Mouse (Mus musculus): ENCODE results near the gene Cnksr3. TPM values are rescaled to one million over a fixed set of nuclear protein-coding genes. Genes with fewer than 3 reads are reported as not detected.

Cnksr3 gene
- polyA plus RNA-seq, 1 experiment from 2014 or later = 8.8 TPM

DNA sequence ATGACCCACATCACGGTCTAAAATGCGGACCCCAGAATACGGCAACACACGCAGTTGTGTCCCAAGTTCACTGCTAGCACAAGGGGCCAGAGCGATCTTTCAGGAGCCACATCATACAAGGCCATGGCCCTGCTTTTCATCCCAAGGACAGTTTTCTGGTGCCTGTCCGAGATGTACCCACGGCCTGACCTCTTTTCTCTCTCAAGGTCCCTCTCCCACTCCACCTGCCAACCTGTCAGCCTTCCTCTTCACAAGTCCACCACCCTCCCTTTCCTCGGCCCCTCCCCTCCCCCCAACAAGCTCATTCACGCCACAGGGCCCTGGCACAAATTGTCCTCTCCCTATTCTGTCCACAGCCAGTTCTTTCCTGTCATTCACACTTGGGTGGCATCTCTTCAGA is 9.5 kb downstream of the Cnksr3 start:
- Histone ChIP-seq H3K9me3 (ENCODE audit: control insufficient read depth, low read length) (no peaks in the 10 kb centered on the region), H3K4me3 (ENCODE audit: low read depth, low read length) (no peak overlapping the region), H3K27me3 (ENCODE audit: control insufficient read depth, insufficient read depth, low read length) (no peaks in the 10 kb centered on the region), H3K36me3 (ENCODE audit: control insufficient read depth, insufficient read depth, low read length) (no peaks in the 10 kb centered on the region), H3K27ac (ENCODE audit: low read depth, low read length) (no peak overlapping the region), H3K4me2 (ENCODE audit: low read depth, low read length, severe bottlenecking) (no peak overlapping the region), H3K9ac (ENCODE audit: low read length) (no peak overlapping the region), H3K4me1 (replicated peaks; ENCODE audit: control insufficient read depth, insufficient read depth, low read length) (no peaks in the 10 kb centered on the region)
- ATAC-seq (replicated peaks; ENCODE audit: low FRiP score) = no peak
- DNase-seq (ENCODE audit: low spot score) = no peak
- WGBS = 94% methylated on average over 9 of the region's 9 CpGs

DNA sequence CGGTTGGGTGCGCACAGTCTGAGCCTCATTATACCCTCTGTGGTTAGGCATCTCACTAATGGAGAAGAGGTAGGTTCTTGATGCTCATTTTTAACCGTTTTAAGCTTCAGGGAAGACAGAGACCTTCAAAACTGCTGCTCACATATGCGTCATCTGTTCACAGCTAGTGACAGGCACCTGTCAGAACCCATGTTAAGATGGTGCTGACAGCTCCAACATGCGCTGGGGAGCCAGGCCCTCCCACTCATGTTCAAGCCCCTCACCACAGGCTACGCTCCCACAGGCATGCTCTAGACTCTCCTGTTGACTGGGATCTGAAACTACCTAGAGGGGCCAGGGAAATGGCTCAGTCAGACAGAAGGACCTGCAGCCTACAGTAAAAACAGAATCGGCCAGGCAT is 11.4 kb downstream of the Cnksr3 start:
- 87% methylated on average over 7 of the region's 7 CpGs for WGBS
- no peaks in the 10 kb centered on the region for H3K27me3 ChIP-seq (ENCODE audit: control insufficient read depth, insufficient read depth, low read length)
- ATAC-seq (replicated peaks; ENCODE audit: low FRiP score) = no peak
- no peak overlapping the region for H3K9ac ChIP-seq (ENCODE audit: low read length)
- H3K9me3 ChIP-seq (ENCODE audit: control insufficient read depth, low read length) = no peaks in the 10 kb centered on the region
- no peaks in the 10 kb centered on the region for H3K36me3 ChIP-seq (ENCODE audit: control insufficient read depth, insufficient read depth, low read length)
- no peak for DNase-seq (ENCODE audit: low spot score)
- H3K4me3 ChIP-seq (ENCODE audit: low read depth, low read length) = no peak overlapping the region
- no peak overlapping the region for H3K4me2 ChIP-seq (ENCODE audit: low read depth, low read length, severe bottlenecking)
- peaks cover 3% of the 10 kb centered on the region; the same call in 1 of the 2 replicates for H3K4me1 ChIP-seq (replicated peaks; ENCODE audit: control insufficient read depth, insufficient read depth, low read length)
- no peak overlapping the region for H3K27ac ChIP-seq (ENCODE audit: low read depth, low read length)

DNA sequence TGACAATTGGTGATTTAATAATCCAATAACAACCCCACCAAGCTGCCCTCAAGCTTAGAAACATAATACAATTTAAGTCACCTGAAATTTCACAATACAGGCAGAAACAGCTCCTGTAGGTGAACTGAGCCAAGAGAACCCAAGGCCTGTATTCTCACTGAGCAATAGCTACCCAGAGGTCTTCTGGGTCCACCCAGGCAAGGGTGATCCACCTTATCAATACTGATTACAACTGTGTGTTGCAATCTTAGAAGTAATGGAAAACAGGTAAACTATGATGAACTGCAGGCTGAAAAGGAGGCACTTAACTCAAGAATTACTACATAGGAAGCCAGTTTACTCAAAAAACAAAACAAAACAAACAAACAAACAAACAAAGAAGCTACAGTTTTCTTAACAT is 13.8 kb downstream of the Cnksr3 start:
- H3K4me3 ChIP-seq (ENCODE audit: low read depth, low read length) = no peak overlapping the region
- ATAC-seq (replicated peaks; ENCODE audit: low FRiP score) = no peak
- H3K4me1 ChIP-seq (replicated peaks; ENCODE audit: control insufficient read depth, insufficient read depth, low read length) = peaks cover 3% of the 10 kb centered on the region; the same call in 1 of the 2 replicates
- H3K36me3 ChIP-seq (ENCODE audit: control insufficient read depth, insufficient read depth, low read length) = no peaks in the 10 kb centered on the region
- H3K4me2 ChIP-seq (ENCODE audit: low read depth, low read length, severe bottlenecking) = no peak overlapping the region
- no peak overlapping the region for H3K9ac ChIP-seq (ENCODE audit: low read length)
- H3K9me3 ChIP-seq (ENCODE audit: control insufficient read depth, low read length) = no peaks in the 10 kb centered on the region
- no peak for DNase-seq (ENCODE audit: low spot score)
- H3K27me3 ChIP-seq (ENCODE audit: control insufficient read depth, insufficient read depth, low read length) = no peaks in the 10 kb centered on the region
- no peak overlapping the region for H3K27ac ChIP-seq (ENCODE audit: low read depth, low read length)

DNA sequence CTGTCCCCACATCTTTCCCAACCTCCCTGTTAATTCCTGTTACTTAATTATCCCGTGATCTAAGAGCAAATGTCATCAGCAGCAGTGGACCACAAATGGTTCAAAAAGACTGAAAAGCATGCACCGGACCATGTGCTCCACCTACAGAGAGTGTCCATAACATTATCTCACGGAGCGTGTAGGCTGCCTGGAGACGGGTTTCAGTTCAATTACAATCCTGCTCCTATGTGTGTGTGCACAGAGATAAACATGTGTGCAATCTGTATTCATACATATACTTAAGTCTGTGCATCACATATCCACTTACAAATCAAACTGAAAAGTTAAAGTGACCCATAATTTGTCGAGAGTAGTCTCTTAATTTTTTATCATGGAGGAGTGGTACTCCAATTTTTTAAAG is 14.3 kb downstream of the Cnksr3 start:
- Histone ChIP-seq H3K27ac (ENCODE audit: low read depth, low read length) (no peak overlapping the region), H3K4me2 (ENCODE audit: low read depth, low read length, severe bottlenecking) (no peak overlapping the region), H3K27me3 (ENCODE audit: control insufficient read depth, insufficient read depth, low read length) (no peaks in the 10 kb centered on the region), H3K9me3 (ENCODE audit: control insufficient read depth, low read length) (no peaks in the 10 kb centered on the region), H3K4me1 (replicated peaks; ENCODE audit: control insufficient read depth, insufficient read depth, low read length) (peaks cover 3% of the 10 kb centered on the region; the same call in 1 of the 2 replicates), H3K4me3 (ENCODE audit: low read depth, low read length) (no peak overlapping the region), H3K9ac (ENCODE audit: low read length) (no peak overlapping the region), H3K36me3 (ENCODE audit: control insufficient read depth, insufficient read depth, low read length) (no peaks in the 10 kb centered on the region)
- 87% methylated on average over 6 of the region's 6 CpGs for WGBS
- DNase-seq (ENCODE audit: low spot score) = no peak
- no peak for ATAC-seq (replicated peaks; ENCODE audit: low FRiP score)

DNA sequence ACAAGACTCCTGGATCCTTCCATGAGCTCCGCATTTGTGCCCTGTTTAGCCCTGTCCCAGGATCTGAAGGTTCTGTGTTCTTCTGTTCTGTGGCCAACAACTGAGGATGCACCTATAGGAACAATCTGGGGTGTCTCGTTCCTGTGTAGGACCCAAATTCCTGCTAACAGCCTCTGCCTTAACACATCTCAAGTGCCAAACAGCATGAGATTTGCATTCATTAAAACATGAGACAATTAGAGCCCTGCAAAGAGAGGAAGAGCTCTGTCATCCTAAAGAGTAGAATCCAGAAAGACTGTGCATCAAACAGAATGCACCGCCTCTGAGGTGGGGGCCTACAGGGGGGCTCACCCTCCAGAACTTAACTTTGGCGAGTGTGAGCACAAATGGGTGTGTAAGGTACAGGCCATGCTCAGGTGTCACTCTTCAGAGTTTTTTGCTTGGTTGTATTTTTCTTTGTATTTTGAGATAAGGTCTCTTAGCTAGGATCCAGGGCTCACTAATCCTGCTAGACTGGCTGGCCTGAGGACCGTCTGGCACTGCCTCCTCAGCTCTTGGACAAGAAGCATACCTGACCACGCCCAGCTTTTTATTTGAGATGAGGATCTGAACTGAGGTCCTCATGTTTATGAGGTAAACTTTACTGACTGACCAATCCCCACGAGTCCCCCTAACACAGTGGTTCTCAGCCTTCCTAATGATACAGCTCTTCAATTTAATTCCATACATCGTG is 15.2 kb downstream of the Cnksr3 start:
- no peak for ATAC-seq (replicated peaks; ENCODE audit: low FRiP score)
- no peak for DNase-seq (ENCODE audit: low spot score)
- no peaks in the 10 kb centered on the region for H3K27me3 ChIP-seq (ENCODE audit: control insufficient read depth, insufficient read depth, low read length)
- no peaks in the 10 kb centered on the region for H3K9me3 ChIP-seq (ENCODE audit: control insufficient read depth, low read length)
- no peaks in the 10 kb centered on the region for H3K36me3 ChIP-seq (ENCODE audit: control insufficient read depth, insufficient read depth, low read length)
- H3K4me3 ChIP-seq (ENCODE audit: low read depth, low read length) = no peak overlapping the region
- H3K9ac ChIP-seq (ENCODE audit: low read length) = no peak overlapping the region
- H3K4me1 ChIP-seq (replicated peaks; ENCODE audit: control insufficient read depth, insufficient read depth, low read length) = peaks cover 3% of the 10 kb centered on the region; the same call in 1 of the 2 replicates
- WGBS = 79% methylated on average over 8 of the region's 8 CpGs
- H3K4me2 ChIP-seq (ENCODE audit: low read depth, low read length, severe bottlenecking) = no peak overlapping the region
- H3K27ac ChIP-seq (ENCODE audit: low read depth, low read length) = no peak overlapping the region

DNA sequence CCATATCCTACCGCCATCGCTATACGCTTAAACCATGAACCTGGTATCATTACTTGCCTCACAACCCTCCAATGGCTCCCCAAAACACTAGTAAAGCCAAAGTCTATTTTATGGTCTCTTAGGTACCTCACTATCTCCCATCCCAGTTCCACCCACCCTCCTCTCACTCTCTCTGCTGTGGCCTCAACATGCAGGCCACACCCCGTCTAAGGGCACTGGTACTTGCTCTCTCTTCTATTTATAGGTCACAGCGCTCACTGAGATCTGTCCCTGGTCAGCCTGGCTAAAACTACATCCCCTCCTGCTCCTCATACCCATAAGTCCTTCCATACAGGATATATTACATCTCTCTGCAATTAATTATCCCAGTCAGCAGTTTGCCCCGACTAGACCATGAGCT is 16.1 kb downstream of the Cnksr3 start:
- no peak for ATAC-seq (replicated peaks; ENCODE audit: low FRiP score)
- Histone ChIP-seq H3K36me3 (ENCODE audit: control insufficient read depth, insufficient read depth, low read length) (no peaks in the 10 kb centered on the region), H3K27ac (ENCODE audit: low read depth, low read length) (no peak overlapping the region), H3K27me3 (ENCODE audit: control insufficient read depth, insufficient read depth, low read length) (no peaks in the 10 kb centered on the region), H3K9ac (ENCODE audit: low read length) (no peak overlapping the region), H3K4me1 (replicated peaks; ENCODE audit: control insufficient read depth, insufficient read depth, low read length) (peaks cover 3% of the 10 kb centered on the region; the same call in 1 of the 2 replicates), H3K4me3 (ENCODE audit: low read depth, low read length) (no peak overlapping the region), H3K9me3 (ENCODE audit: control insufficient read depth, low read length) (no peaks in the 10 kb centered on the region), H3K4me2 (ENCODE audit: low read depth, low read length, severe bottlenecking) (no peak overlapping the region)
- no peak for DNase-seq (ENCODE audit: low spot score)
- WGBS = 86% methylated on average over 6 of the region's 6 CpGs

DNA sequence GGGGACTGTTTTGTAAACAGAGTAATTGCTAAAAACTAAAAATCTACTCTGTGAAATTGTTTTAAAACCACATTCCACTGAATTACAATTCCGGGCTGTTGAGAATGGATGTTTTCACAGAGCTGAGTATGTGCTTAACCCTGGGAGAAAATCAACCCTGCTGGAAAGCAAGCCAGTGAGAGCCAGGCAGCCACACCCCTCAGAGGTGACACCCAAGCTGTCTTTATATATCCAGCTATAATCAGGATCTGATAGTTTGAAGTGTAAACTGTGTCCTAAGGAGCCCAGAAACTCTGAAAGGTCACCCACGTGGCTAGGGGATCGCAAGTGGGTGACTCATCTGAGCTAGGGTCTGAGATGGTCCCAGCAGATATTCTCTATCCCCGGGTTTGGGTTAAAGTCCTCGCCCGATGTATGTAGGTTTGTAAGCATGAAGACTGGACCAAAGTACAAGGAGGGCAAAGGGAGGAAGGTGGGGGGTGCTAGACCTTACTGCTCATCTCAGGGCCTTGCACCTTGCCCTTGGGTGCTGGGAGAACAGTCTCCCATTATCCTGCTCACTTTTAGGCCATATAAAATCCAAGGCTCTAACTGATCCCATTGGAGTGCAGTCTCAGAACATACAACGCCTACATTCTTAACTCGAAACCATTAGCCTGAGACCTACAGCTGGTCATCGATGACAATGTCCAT is 20.2 kb downstream of the Cnksr3 start:
- Histone ChIP-seq H3K27me3 (ENCODE audit: control insufficient read depth, insufficient read depth, low read length) (no peaks in the 10 kb centered on the region), H3K36me3 (ENCODE audit: control insufficient read depth, insufficient read depth, low read length) (no peaks in the 10 kb centered on the region), H3K4me1 (replicated peaks; ENCODE audit: control insufficient read depth, insufficient read depth, low read length) (peaks cover 2% of the 10 kb centered on the region; the same call in 1 of the 2 replicates), H3K9me3 (ENCODE audit: control insufficient read depth, low read length) (no peaks in the 10 kb centered on the region), H3K9ac (ENCODE audit: low read length) (no peak overlapping the region), H3K4me3 (ENCODE audit: low read depth, low read length) (no peak overlapping the region), H3K27ac (ENCODE audit: low read depth, low read length) (no peak overlapping the region), H3K4me2 (ENCODE audit: low read depth, low read length, severe bottlenecking) (no peak overlapping the region)
- DNase-seq (ENCODE audit: low spot score) (no peak), ATAC-seq (replicated peaks; ENCODE audit: low FRiP score) (no peak)
- 90% methylated on average over 9 of the region's 9 CpGs for WGBS

DNA sequence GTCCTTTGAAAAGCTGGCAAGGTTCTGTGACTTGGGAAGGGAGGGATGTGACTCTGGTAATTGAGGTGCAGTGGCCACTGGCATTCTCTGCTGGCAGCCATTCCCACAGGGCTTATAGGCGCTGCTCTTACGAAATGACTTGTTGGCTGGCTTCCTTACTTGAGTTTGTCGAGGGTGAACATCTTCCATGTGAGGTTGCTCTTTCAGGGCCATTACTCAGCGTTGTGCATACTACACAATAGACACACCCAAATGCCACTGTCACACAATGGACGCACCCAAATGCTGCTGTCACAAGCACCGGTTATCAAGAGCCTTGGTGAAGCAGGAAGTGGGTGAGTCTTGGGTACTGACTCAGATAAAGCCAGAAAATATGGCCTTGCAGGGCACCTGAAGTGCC is 22.8 kb downstream of the Cnksr3 start:
- ATAC-seq (replicated peaks; ENCODE audit: low FRiP score) (no peak), DNase-seq (ENCODE audit: low spot score) (no peak)
- no peaks in the 10 kb centered on the region for H3K36me3 ChIP-seq (ENCODE audit: control insufficient read depth, insufficient read depth, low read length)
- WGBS = 87% methylated on average over 6 of the region's 6 CpGs
- H3K4me1 ChIP-seq (replicated peaks; ENCODE audit: control insufficient read depth, insufficient read depth, low read length) = no peaks in the 10 kb centered on the region
- no peaks in the 10 kb centered on the region for H3K27me3 ChIP-seq (ENCODE audit: control insufficient read depth, insufficient read depth, low read length)
- H3K9me3 ChIP-seq (ENCODE audit: control insufficient read depth, low read length) = no peaks in the 10 kb centered on the region
- no peak overlapping the region for H3K27ac ChIP-seq (ENCODE audit: low read depth, low read length)
- no peak overlapping the region for H3K9ac ChIP-seq (ENCODE audit: low read length)
- no peak overlapping the region for H3K4me3 ChIP-seq (ENCODE audit: low read depth, low read length)
- no peak overlapping the region for H3K4me2 ChIP-seq (ENCODE audit: low read depth, low read length, severe bottlenecking)

DNA sequence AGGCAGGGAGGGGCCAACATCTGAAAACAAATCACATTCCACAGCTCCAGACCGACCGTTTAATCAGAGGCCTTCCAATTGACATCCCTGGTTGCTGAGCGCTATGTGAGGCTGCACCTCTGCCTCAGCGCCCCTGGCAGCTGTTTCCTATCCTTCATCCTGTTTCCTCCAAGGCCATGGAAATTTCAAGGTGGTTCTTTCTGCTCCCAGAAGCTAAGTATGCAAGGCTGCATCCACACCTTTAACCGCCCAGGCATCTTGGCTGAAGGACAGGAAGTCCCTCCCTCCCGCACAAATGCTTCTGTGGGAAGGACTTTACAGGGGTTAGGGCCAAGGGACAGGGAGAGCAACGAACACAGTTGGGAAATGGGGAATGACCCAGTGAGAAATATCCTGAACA is 24.2 kb downstream of the Cnksr3 start:
- ATAC-seq (replicated peaks; ENCODE audit: low FRiP score) (no peak), DNase-seq (ENCODE audit: low spot score) (no peak)
- Histone ChIP-seq H3K4me2 (ENCODE audit: low read depth, low read length, severe bottlenecking) (no peak overlapping the region), H3K27me3 (ENCODE audit: control insufficient read depth, insufficient read depth, low read length) (no peaks in the 10 kb centered on the region), H3K9ac (ENCODE audit: low read length) (no peak overlapping the region), H3K36me3 (ENCODE audit: control insufficient read depth, insufficient read depth, low read length) (no peaks in the 10 kb centered on the region), H3K4me3 (ENCODE audit: low read depth, low read length) (no peak overlapping the region), H3K9me3 (ENCODE audit: control insufficient read depth, low read length) (no peaks in the 10 kb centered on the region), H3K4me1 (replicated peaks; ENCODE audit: control insufficient read depth, insufficient read depth, low read length) (no peaks in the 10 kb centered on the region), H3K27ac (ENCODE audit: low read depth, low read length) (no peak overlapping the region)
- WGBS = 77% methylated on average over 7 of the region's 7 CpGs
